Mouse (Mus musculus): ENCODE measurements at regions not wholly inside any gene's neighbourhood (a gene's known extent, or its start where the extent isn't known, plus 50 kb on each side); places are given as distances from the start of the nearest gene placed in this dataset.

DNA sequence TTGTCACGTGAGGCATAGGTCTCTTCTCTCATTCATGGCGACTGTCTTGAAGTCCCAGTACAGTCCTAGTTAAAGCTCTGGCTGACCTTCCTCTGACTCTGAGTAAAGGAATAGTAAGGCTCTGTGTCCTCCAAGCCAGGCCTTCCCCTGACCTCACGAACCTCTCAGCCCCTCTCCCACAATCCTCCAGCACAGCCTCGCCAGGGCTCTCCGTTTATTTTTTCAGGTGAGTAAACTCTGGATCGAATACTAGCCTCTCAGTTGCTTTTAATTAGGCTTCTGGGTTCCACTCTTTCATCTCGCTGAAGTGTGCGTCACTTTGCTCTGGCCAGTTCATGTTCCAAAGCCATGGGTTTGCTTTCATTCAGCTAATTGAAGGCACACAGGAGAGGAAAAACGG, 133.8 kb downstream of the Mylk4 start:
- intact Hi-C loops (cut with DNase I): no loop called here
- DNase-seq: no peak

DNA sequence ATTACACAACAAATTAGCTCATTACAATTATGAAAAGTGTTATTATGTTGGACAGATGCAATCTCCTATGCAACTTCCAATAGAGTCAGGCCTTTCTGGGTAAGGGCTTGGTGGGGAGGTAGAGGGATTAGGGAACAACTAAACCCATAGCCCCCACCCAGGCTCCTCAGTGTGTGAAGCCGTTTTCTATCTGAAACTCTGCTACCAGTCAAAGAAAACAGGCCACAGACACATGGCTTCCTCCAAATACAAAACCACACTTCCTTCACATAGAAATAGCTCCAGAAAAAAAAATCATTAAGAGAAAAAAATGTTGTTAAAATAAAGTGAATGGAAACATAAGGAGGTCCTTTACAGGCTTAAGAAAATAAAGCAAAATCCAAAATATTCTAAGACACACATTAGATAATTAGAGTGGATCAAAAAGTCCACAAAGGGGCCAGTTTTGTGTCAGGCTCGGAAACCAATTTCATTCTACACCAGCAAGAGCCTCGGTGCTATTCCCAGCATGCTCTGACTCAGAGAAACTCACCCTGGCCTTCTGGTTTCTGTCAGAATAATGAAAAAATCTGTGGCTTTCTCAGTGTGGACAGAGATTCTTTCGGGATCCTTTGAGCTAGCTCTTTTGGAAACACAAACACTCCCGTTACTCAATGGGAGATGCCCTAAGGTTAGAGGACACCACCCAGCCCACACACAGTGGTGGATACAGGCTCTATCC, 140.6 kb downstream of the Mylk4 start:
- DNase-seq: no peak
- intact Hi-C loops (cut with DNase I): no loop called here

DNA sequence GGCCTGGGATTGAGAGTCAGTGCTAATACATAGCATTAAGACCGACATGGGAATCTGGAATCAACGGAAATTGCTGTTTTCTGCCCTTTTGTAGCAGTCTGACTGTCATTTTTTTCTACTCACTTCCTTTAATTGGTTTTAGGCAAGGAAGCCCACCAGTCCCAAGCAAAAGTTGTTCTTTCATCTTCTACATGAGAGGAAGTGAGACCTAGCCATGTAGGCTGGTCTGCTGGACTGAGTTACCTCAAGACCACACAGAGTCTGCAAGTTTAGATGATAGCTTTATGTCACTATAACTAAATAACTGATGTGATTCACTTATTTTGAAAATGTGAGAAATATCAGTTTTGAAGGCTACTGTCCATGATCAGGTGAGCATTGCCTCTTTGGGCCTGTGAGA, 142.8 kb downstream of the Mylk4 start:
- intact Hi-C loops (cut with DNase I): no loop called here

DNA sequence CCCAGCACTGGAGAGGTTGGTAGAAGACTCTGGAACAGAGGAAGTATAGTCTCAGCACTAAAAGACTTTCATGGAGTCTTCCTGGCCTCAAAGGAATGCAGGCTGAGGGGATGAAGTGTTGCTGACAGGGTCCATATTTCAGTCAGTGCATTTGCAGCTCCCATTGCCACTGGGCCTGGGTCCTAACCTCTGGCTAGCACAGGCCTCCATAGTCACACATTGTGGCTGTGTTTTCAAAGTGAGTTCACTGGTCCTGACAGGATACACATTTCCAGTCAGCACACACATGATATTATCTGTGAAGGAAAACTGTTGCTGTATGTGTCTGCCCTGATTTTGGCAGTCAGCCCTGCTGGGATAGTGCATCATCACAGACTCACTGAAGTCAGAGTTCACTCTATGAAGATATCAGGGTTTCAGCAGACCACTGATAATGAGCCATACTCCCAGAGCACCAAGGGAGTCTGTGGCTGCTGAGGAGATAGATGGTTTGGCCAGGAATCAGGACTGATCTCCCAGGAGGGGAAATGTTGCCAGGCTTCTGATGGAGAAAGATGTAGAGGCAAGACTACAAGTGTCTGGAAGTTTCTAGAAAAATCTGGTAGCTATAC, 153.5 kb downstream of the Mylk4 start:
- intact Hi-C loops (cut with DNase I): no loop called here
- DNase-seq: peak; percentile 5 to 22

More for the DNA sequence above, 142.8 kb downstream of the Mylk4 start:
- no peak for DNase-seq

DNA sequence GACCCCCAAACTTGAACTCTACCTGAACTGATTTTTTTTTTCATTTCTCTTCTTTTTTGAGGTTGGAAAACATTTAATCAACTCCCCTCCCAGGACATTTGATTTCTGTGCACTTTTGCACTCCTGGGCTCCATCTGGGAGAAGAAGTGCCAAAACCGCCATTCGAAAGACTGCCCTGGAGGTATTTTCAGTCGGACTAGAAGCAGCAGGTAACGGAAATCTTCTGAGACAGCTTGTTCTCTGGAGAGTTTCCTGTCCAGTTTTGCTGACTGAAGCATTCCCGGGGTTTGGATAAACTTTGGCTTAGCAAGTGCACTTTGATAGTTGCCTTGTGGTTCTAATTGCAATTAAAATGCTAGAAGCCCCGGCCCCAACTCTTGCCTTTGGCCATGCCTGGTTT, 169.8 kb downstream of the Mylk4 start:
- DNase-seq: no peak
- intact Hi-C loops (cut with DNase I): no loop called here

DNA sequence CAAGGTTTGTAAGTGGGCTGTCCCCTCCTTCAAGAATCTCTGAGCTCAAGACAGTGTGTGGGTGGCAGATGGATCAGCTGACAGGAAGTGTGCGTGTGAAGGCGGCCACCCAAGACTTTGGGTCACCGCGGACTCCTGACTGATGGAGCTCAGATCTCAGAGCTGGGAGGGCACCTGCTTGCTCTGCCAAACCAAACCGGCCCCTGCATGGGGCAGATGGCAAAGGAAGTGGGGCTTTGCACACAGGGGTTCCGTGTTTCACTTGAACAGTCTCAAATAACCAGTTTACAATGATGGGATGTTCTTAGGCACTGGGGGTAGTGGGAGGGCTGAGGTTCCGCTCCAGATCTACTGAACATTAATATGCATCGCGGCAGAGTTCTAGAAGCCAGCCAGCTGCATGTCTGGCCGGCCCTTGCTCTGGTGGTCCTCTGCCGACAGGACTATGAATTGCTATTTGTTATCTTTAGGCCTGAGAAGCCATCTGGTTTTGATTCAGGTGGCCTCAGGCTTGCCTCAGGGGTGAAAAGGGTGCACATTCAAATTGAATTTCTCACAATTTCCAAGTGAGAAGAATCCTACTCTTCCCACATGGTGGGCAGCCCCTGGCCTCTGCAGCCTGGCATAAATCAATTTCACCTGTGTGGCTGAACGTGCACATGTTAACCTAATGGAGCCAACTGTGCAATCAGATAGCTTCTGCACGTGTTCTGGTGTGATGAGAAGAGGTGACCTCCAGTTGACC, 172.0 kb downstream of the Mylk4 start:
- DNase-seq: peak in 1 of 2 experiments; percentile 7
- intact Hi-C loops (cut with DNase I): no loop called here

DNA sequence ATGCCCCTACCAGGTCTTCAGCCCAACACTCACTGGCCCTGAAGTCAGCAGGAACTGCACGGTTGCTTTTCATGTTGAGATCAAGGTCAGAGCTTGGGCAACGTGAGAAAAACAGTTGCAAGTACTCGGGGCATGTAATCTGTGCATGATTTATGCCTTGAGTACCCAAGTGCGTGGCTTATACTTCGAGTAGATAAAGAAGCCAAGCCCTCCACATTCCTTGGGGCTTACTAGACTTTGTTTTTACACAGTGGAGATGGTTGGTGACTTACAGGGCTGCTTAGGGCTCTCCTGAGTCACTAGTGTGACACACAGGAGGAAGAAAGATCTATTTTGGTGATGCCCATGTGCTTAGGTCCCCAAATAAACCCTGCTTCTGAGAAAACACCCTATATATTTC, 172.8 kb downstream of the Mylk4 start:
- DNase-seq: no peak
- intact Hi-C loops (cut with DNase I): no loop called here

DNA sequence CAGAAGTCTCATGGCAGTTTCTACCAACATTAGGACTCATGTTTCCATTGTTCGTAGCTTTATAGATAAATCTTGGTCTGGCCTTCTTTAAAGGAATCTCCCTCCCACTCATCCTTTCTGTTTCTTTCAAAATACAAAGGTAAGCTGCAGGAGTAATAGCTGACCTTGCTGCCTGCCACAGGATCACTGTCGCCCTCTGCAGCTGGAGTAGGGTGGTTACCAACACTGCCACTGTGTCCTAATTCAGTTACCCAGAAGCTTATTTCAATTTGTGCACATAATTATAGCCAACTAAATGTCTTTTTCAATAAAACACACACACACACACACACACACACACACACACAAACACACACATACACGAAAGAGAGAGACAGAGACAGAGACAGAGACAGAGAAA, 175.3 kb downstream of the Mylk4 start:
- DNase-seq: no peak
- intact Hi-C loops (cut with DNase I): loop anchor here (10.0 kb wide), 1 partner anchor 394 kb away; no protein-coding TSS in a partner anchor

DNA sequence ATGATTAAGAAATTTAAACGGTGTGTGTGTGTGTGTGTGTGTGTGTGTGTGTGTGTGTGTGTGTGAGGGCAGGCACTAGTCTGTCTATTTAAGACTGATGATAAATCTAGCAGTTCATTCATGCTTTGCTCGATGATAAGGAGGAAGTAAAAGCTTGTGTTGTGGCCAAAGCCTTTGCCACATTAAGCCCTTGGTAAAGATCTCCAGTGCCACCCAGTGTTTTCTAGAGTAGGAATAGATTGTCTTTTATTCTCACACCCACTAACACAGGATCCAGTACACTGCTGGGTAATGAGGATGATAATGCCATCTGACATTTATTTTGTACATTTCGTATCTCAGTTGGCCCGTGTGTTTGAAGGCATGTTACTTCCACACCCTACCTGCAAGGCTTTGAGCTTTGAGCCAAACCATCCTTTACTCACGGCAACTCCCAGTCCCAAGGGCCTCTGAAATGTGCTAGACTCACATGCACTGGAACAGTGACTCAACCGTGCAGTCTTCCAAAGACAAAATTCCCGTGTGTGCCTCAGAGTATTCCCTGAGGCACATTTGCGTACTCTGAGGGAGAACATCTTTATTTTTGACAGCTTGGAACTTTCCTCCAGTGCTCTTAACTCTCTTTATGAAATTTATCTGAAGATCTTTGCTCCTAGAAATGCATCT, 179.7 kb downstream of the Mylk4 start:
- intact Hi-C loops (cut with DNase I): loop anchor here (5.0 to 10.0 kb wide), 3 partner anchors 192 to 802 kb away; no protein-coding TSS in a partner anchor
- no peak for DNase-seq

DNA sequence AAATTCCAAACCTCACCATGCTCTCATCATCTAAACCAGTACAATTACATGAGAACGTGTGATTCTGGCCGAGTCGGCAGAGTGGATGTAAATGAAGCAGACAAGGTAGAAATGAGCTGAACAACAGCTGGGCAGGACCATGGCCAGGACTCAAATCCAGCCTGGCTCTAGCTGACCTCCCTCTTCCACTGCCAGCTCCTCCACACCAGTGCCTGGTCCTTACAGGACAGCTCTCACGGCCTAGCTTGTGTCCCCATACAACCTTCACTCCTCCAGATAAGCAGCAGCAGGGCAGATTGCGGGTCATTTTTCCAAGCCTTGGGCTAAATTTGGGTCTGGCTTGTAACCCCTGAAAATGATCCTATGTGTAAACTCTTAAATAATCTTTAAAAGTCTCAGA, 182.4 kb downstream of the Mylk4 start:
- peak; percentile 9 to 17 for DNase-seq
- intact Hi-C loops (cut with DNase I): loop anchor here (5.0 to 10.0 kb wide), 3 partner anchors 189 to 799 kb away; no protein-coding TSS in a partner anchor

DNA sequence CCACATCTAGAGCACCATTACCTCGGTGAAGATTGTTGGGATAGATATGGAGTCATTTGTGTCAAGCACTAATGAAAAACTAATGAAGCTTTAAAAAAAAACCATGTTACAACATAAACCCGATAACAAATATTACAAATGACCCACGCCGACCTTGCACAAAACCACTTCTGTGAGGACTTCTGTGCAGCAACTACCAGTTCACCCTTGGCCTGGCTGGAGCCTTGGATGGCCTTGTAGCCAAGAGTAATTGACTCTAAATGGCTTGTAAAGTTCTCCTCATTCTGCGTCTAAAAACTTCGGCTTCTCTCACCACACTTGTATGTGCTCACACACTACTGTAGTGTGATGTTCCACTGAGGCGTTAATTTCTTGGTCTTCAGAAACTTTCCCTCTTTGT, 190.1 kb downstream of the Mylk4 start:
- DNase-seq: no peak
- intact Hi-C loops (cut with DNase I): no loop called here

DNA sequence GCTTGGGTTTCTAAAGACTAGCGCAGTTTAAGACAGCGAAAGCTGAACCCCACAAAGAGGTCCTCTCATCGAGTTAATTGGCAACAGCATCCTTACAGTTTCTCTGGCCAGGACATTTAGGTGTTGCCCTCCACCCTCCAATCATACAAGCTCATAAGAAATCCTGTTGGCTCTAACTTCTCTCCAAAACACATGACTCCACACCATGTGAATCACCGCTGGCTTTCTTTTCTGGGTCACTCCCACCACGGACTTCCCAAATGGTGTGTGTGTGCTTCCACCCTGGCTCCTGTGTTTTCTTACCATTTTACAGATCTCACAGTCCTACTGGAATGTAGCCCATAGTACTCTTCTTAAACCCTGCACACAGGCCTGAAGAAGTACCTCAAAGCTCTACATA, 190.6 kb downstream of the Mylk4 start:
- no peak for DNase-seq

DNA sequence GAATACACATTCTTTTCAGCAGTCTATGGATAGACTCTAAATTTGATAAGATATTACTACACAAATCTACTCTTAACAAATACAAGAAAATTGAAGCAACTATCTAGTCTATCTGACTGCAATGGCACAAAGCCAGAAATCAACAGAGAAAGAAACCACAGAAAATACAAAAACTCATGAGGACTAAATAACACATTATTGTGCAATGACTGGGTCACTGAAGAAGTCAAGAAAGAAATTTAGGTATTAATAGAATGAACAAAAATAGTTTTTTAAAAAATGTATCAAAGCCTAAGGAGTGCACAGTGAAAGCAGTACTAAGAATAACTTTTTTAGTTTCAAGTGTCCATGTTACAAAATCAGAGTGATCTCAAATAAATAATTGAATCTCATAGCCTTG, 202.2 kb downstream of the Mylk4 start:
- no peak for DNase-seq
- intact Hi-C loops (cut with DNase I): no loop called here

More for the DNA sequence above, 190.6 kb downstream of the Mylk4 start:
- intact Hi-C loops (cut with DNase I): no loop called here

DNA sequence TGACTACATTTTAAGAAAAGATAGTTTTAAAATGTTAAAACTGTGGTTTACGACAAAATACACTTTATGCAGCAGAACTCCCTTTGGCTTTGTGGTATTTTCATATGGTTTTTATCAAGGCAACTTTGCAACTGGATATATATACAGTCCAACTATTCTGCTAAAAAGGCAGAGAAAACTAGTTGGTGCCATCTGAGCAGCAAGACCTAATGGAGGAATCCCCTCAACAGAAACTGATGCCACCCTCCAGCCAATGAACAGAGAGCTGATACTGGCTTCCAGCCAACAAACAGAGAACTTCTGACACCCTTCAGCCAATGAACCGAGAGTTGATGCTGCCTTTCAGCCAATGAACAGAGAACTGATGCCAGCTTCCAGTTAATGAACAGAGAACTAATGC, 215.9 kb downstream of the Mylk4 start:
- no peak for DNase-seq
- intact Hi-C loops (cut with DNase I): no loop called here

DNA sequence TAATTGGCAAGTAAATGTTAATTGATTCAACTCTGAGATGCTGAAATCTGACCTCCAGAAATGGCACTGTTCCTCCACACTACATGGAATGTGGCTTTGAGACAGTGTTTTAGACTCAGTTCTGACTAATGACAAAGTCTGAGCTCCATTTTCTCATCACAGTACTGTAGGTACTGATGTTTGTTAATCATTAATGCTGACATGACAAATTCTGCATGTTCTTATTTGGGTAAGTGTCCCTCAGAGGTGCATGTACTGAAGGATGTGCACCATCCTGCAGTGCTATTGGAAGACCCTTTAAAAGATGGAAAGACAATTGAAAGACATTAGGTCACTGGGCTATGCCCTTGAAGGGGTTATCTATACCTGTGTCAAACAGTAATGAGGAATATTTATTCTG, 222.1 kb upstream of the Gmds start:
- intact Hi-C loops (cut with DNase I): no loop called here
- no peak for DNase-seq

DNA sequence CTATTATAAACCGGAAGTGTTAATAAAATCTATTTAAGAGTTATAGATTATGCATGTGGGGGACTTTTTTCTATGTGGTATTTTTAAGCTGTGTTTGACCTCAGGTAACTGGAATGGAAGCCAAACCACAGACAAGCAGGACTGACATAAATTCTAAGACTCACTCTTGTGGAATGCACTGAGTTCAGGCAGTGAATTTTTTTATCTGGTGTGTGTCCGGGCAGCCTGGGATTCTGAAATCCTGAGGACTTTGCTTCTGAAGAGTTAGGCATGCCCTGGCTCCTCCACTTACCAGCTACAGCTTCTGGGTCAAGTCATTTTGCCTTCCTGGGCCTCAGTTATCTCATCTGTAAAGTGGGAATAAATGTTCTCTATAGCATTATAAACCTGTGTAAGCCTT, 217.9 kb upstream of the Gmds start:
- intact Hi-C loops (cut with DNase I): no loop called here
- DNase-seq: no peak

DNA sequence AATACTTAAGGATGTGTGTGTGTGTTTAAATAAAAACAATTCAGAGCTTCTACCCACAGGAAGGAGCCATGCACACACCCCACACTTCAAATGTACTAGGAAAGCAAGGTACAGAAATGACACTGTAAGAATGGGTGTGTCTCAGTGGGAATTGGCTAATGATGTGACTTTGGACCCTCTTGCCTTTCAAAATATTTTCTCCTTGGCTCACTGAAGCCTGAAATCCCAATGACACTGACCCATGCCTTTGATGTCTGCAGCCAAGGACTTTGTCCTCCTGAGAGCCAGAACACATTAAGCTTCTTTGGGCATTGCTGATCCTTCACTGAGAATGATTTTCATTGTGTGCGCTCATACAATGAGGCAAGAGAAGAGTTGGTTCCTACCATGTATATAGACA, 216.5 kb upstream of the Gmds start:
- intact Hi-C loops (cut with DNase I): no loop called here
- DNase-seq: no peak

DNA sequence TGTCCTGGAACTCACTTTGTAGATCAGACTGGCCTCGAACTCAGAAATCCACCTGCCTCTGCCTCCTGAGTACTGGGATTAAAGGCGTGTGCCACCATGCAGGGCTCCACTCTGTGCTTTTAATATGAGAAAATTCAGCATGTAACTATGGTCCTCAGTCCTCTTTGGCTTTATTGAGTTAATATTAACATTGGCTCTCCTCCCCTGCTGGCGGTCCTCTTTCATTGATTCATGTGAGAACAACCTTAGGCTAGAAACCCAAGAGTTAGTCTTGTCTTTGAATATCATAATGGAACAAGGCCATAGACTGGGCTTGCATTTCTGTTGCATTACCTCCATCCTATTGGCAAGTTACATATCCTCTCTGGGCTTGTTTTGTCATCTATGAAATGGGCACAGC, 216.1 kb upstream of the Gmds start:
- DNase-seq: no peak

DNA sequence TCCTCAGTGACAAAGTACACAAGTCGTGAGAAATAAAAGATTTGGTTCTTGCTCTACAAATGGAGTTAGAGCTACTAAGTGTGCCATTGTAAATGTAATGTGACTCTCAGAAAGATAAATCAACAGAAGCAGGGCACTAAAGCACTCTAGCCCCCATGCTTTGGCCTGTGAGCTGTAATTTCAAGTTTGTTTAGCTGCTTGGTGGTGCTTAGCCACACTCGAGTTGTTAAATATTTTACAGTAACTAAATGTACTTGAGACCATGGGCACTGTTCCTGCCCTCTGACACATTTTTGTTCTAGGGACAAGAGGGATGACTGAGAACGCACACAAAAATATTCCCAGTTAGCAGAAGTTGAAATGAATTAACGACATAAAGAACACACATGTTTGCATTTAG, 214.6 kb upstream of the Gmds start:
- intact Hi-C loops (cut with DNase I): no loop called here
- DNase-seq: no peak

More for the DNA sequence above, 216.1 kb upstream of the Gmds start:
- intact Hi-C loops (cut with DNase I): no loop called here

DNA sequence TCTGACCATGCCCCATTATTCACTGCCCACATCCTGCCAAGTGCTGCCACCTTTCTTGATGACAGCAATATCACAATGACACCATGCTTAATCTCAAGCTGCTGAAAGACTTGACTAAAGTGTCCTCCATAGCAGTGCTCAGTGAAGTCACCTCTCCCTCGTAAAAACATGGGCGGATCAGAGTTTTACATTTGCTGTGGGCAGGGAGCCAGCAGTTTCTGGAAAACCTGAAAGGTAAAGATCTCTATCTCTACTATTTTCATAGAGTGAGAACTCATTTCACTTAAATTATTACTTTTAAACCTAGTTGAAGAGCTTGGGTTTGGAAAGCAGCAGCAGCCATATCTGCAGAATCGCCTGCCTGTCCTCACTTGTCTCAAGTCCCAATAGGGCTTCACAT, 211.6 kb upstream of the Gmds start:
- DNase-seq: no peak
- intact Hi-C loops (cut with DNase I): no loop called here

DNA sequence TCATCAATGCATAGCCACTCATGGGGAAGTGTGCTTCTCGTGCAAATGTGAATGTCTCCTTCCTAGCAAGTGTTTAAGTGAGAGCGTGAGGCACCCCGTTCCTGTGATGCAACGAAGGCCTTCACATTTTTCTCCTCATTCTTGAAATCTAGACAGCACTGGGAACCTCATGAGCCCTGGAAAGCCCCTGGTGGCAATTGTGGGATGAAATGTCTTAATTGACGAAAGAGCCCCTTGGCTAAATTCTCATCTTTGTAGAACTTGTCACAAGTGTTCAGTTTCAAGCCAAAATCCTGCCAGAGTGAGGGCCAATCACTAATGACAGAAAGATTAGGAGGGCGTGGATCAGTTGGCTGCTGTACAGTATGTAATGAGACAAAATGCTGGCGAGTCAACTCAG, 208.6 kb upstream of the Gmds start:
- no peak for DNase-seq
- intact Hi-C loops (cut with DNase I): no loop called here

All from heart, postnatal 36 days (tissue).